Mouse (Mus musculus) hindbrain, embryonic 14.5 days (tissue): Measurements from ENCODE around the gene Bcl2l2. TPM values are rescaled to one million over a fixed set of nuclear protein-coding genes. Genes with fewer than 3 reads are reported as not detected.

Source experiments
- ATAC-seq: fragments of 200-750 bp; cut with Nextera tagmentation; 2 replicates; pipeline ENCODE4 v1.8.0; 2017; ENCODE audit warnings: moderate number of reproducible peaks, mild to moderate bottlenecking, moderate TSS enrichment, moderate library complexity; ENCODE audit not compliant: low FRiP score
- DNase-seq: peaks from one replicate; pipeline ENCODE4 v3.0.0-alpha.2; 2015; ENCODE audit warnings: low spot score
- H3K27ac ChIP-seq: fragments of 300-500 bp; sonication (generic); 2 replicates; pipeline ENCODE4 v1.5.1; 2014; ENCODE audit warnings: mild to moderate bottlenecking, moderate library complexity
- H3K27me3 ChIP-seq: fragments of 300-500 bp; sonication (generic); 2 replicates; pipeline ENCODE4 v1.6.1; 2014; ENCODE audit warnings: mild to moderate bottlenecking, low read length, mixed read lengths; ENCODE audit not compliant: control insufficient read depth, insufficient read depth
- H3K36me3 ChIP-seq: fragments of 300-500 bp; sonication (generic); replicated peaks from 2 replicates; pipeline ENCODE4 v1.6.1; 2014; ENCODE audit not compliant: control insufficient read depth, insufficient read depth
- H3K4me1 ChIP-seq: fragments of 300-500 bp; sonication (generic); replicated peaks from 2 replicates; pipeline ENCODE4 v1.6.1; 2014; ENCODE audit warnings: antibody characterized with exemption, low read length, mixed read lengths; ENCODE audit not compliant: control insufficient read depth, insufficient read depth
- H3K4me2 ChIP-seq: fragments of 300-500 bp; sonication (generic); replicated peaks from 2 replicates; pipeline ENCODE4 v1.6.1; 2014; ENCODE audit warnings: mild to moderate bottlenecking, moderate library complexity
- H3K4me3 ChIP-seq: fragments of 300-500 bp; sonication (generic); replicated peaks from 2 replicates; pipeline ENCODE4 v1.5.1; 2014; ENCODE audit warnings: mild to moderate bottlenecking, low read length
- H3K9ac ChIP-seq: fragments of 300-500 bp; sonication (generic); 2 replicates; pipeline ENCODE4 v1.6.1; 2014
- H3K9me3 ChIP-seq: fragments of 300-500 bp; sonication (generic); 2 replicates; pipeline ENCODE4 v1.6.1; 2016; ENCODE audit warnings: low read length; ENCODE audit not compliant: control insufficient read depth
- WGBS: fragments of 180-500 bp; shearing (Covaris S2); extraction: QIAGEN DNeasy Blood & Tissue Kit; methylation state at CpG from one replicate; pipeline ENCODE4 v1.1.7; 2014; 5-methylcytosine and 5-hydroxymethylcytosine counted together
- polyA plus RNA-seq: library from polyadenylated mRNA; unstranded; fragments of >200 nt; fragmentation: Nextera tagmentation; extraction: Ambion mirVana; gene quantifications from 2 replicates; pipeline ENCODE4 v1.2.1, GENCODE M21; 2014

The Bcl2l2 gene
- polyA plus RNA-seq, 1 experiment from 2014 or later, result 5.2 TPM

DNA sequence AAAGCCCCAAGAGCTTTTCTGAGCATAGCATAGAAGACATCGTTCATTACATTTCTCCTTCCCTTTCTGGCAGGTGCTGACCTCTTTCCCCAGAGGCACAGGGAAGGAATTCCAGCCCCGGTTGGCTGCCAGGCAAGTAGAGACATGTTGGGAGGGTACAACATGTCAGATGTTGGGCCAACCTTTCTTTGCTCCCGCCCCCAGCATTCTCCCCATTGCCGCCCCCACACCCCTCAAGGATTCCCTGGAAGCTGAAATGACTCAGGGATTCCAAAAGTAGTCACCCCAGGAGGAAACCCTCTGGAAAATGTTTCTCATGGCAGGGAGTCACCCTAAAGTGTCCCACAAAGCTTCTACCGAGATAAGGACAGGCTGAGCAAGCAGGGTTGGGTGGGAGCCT, 46.6 kb downstream of the Bcl2l2 start:
- Histone ChIP-seq H3K27me3 (no peaks in the 10 kb centered on the region), H3K4me2 (no peak overlapping the region), H3K4me1 (peaks cover 24% of the 10 kb centered on the region), H3K4me3 (no peak overlapping the region), H3K27ac (no peak overlapping the region), H3K9ac (no peak overlapping the region), H3K36me3 (no peaks in the 10 kb centered on the region), H3K9me3 (no peaks in the 10 kb centered on the region)
- ATAC-seq (no peak), DNase-seq (no peak)
- WGBS, result 71% methylated on average over 5 of the region's 5 CpGs

- no peaks in the 10 kb centered on the region for H3K36me3 ChIP-seq
- H3K27me3 ChIP-seq, result no peaks in the 10 kb centered on the region
- H3K9ac ChIP-seq, result no peak overlapping the region
- H3K9me3 ChIP-seq, result no peaks in the 10 kb centered on the region
- 19% methylated on average over 2 of the region's 2 CpGs for WGBS
- no peak overlapping the region for H3K4me2 ChIP-seq
- H3K4me1 ChIP-seq, result peaks cover 22% of the 10 kb centered on the region
- ATAC-seq (no peak), DNase-seq (no peak)
- H3K27ac ChIP-seq, result 0 out of 2 replicates have a peak overlapping the region, but pooled peaks have one; percentile 17
- no peak overlapping the region for H3K4me3 ChIP-seq
Observed at GRCm38 (mm10) chr14:54930431-54930830, 47.3 kb downstream of the Bcl2l2 start.

DNA sequence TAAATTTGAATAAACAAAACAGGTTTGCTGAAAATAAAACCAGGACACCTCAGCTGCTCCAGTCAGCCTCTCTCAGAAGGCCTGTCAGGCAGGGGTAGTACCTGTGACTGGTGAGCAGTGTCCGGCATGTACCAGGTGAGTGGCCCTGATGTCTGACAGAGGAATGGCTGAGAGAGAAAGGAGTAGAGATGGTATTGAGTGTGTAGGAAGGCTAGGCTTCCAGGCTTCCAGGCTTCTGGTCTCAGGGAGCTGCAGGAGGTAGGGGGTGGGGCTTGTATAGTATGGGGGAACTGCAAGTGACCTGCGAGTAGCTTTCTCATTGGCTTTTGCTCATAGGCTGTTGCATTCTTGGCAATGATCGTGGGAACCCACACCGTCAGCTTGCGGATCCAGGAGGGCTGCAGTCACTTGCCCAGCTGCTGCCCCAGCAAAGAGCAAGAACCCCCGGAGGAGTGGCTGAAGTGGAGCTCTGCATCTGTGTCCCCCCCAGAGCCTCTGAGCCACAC, 49.5 kb downstream of the Bcl2l2 start, which contains the start of gene Il25:
TSS of gene Il25 (plus strand) at position 51 of the 506 bp plus-strand sequence.
- H3K9ac ChIP-seq, result no peak within 1 kb of the TSS
- 32% methylated on average over 6 of the region's 6 CpGs for WGBS
- ATAC-seq, result no peak
- peak within 1 kb of the TSS; percentile 20; the same call in 1 of the 2 replicates for H3K4me2 ChIP-seq
- H3K4me1 ChIP-seq, result peaks cover 18% of the 10 kb centered on the region
- no peaks in the 10 kb centered on the region for H3K27me3 ChIP-seq
- H3K27ac ChIP-seq, result no peak within 1 kb of the TSS
- H3K9me3 ChIP-seq, result no peaks in the 10 kb centered on the region
- H3K36me3 ChIP-seq, result no peaks in the 10 kb centered on the region
- peak; percentile 40 for DNase-seq
- no peak within 1 kb of the TSS for H3K4me3 ChIP-seq

DNA sequence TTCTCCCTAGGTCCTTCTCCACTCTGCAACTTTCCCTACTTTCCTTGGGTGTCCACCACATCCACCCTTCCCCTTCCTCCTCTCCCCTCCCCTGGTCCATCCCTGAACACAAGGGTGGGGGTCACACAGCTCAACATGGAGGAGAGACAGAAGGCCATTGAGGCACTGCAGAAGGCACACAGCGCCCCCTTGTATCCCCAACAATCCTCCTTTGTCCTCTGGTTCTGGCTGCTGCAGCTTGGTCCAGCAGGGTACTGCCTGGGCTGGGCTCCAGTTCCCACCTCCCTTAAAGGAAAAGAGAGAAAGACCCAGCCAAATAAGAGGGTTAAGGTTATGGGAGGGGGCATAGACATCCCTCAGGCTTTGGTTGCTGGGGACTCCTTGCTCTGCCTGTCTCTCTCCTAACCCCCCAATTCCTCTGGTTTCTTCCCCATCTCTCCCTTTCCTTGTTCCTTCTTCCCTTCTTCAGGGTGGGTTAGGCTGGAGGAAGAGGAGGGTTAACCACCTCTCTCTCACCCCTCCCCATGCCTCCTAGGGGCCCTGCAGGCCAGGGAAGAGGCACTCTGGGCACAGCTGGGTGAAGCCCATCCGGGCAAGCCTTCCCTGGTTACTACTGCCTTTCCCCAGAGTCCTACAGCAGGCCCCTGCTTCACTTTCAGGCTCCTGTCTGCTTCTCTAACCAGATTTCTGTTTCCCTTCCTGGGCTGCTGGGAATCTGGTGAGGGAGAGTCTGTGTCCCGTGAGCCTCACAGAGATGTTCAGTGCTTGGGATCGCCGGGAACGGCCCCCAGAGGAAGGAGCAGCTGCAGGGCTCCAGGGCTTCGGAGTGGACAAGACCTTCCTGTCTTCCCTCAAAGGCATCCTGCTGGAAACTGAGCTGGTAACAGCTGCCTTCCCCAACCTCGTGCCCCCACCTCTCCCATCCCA, 53.0 kb downstream of the Bcl2l2 start, which contains the start of gene Cmtm5:
TSS of gene Cmtm5 (plus strand) at position 358 of the 927 bp plus-strand sequence.
- 29% methylated on average over 8 of the region's 8 CpGs for WGBS
- Histone ChIP-seq H3K27me3 (no peaks in the 10 kb centered on the region), H3K4me1 (peaks cover 11% of the 10 kb centered on the region), H3K4me2 (0 out of 2 replicates have a peak within 1 kb of the TSS, but pooled peaks have one; percentile 9), H3K9me3 (no peaks in the 10 kb centered on the region), H3K27ac (peak within 1 kb of the TSS; percentile 50; the same call in 1 of the 2 replicates), H3K9ac (peak within 1 kb of the TSS; percentile 32), H3K4me3 (no peak within 1 kb of the TSS; the same call in 1 of the 2 replicates), H3K36me3 (no peaks in the 10 kb centered on the region)
- ATAC-seq (peak; percentile 63; the same call in 1 of the 2 replicates), DNase-seq (no peak)

GRCm38 (mm10) chr14:54936831-54937160, 53.6 kb downstream of the Bcl2l2 start:
- Histone ChIP-seq H3K4me2 (0 out of 2 replicates have a peak overlapping the region, but pooled peaks have one; percentile 9), H3K27me3 (no peaks in the 10 kb centered on the region), H3K36me3 (no peaks in the 10 kb centered on the region), H3K9me3 (no peaks in the 10 kb centered on the region), H3K4me3 (no peak overlapping the region; the same call in 1 of the 2 replicates), H3K27ac (peak overlapping the region; percentile 50; the same call in 1 of the 2 replicates), H3K4me1 (peaks cover 11% of the 10 kb centered on the region), H3K9ac (peak overlapping the region; percentile 32)
- no peak for ATAC-seq
- 66% methylated on average over 6 of the region's 6 CpGs for WGBS
- no peak for DNase-seq

GRCm38 (mm10) chr14:54937361-54938182, 54.4 kb downstream of the Bcl2l2 start:
- Histone ChIP-seq H3K9me3 (no peaks in the 10 kb centered on the region), H3K27ac (no peak overlapping the region), H3K4me3 (no peak overlapping the region), H3K4me1 (peaks cover 11% of the 10 kb centered on the region), H3K36me3 (no peaks in the 10 kb centered on the region), H3K27me3 (no peaks in the 10 kb centered on the region), H3K9ac (no peak overlapping the region), H3K4me2 (no peak overlapping the region)
- no peak for DNase-seq
- WGBS, result 92% methylated on average over 16 of the region's 16 CpGs
- ATAC-seq, result no peak

Other genes with a start within 250 kb of the Bcl2l2 start
- not detected in 2 replicates for gene Gm17606, start 242.4 kb upstream of the Bcl2l2 start, polyA plus RNA-seq
- gene Cdh24, start 242.0 kb upstream of the Bcl2l2 start, polyA plus RNA-seq, result 10.5 and 12.2 TPM in 2 replicates
- 67.1 and 71.2 TPM in 2 replicates for gene 1700123O20Rik, start 197.2 kb upstream of the Bcl2l2 start, polyA plus RNA-seq
- 98.2 and 99.1 TPM in 2 replicates for gene Acin1, start 196.4 kb upstream of the Bcl2l2 start, polyA plus RNA-seq
- gene Gm29776, start 184.5 kb upstream of the Bcl2l2 start, polyA plus RNA-seq, result 0.21 and 0.29 TPM in 2 replicates
- gene Cebpe, start 171.2 kb upstream of the Bcl2l2 start, polyA plus RNA-seq, result not detected in 2 replicates
- 9.8 and 10.7 TPM in 2 replicates for gene Slc7a8, start 101.4 kb upstream of the Bcl2l2 start, polyA plus RNA-seq
- gene Rnf212b, start 69.2 kb upstream of the Bcl2l2 start, polyA plus RNA-seq, result not detected in 2 replicates
- 10.7 and 10.8 TPM in 2 replicates for gene Homez, start 12.4 kb upstream of the Bcl2l2 start, polyA plus RNA-seq
- 5.0 and 5.7 TPM in 2 replicates for gene Ppp1r3e, start 5.8 kb upstream of the Bcl2l2 start, polyA plus RNA-seq
- not detected in 2 replicates for gene Gm20521, start 64 bp downstream of the Bcl2l2 start, polyA plus RNA-seq
- 141 and 159 TPM in 2 replicates for gene Pabpn1, start 9.1 kb downstream of the Bcl2l2 start, polyA plus RNA-seq
- 136 and 142 TPM in 2 replicates for gene Slc22a17, start 29.8 kb downstream of the Bcl2l2 start, polyA plus RNA-seq
- gene Efs, start 42.7 kb downstream of the Bcl2l2 start, polyA plus RNA-seq, result 15.4 and 15.6 TPM in 2 replicates
- 0.72 and 0.74 TPM in 2 replicates for gene Il25, start 49.3 kb downstream of the Bcl2l2 start, polyA plus RNA-seq
- 11.3 and 11.4 TPM in 2 replicates for gene Cmtm5, start 52.9 kb downstream of the Bcl2l2 start, polyA plus RNA-seq
- gene Myh6, start 83.5 kb downstream of the Bcl2l2 start, polyA plus RNA-seq, result 0.78 and 2.1 TPM in 2 replicates
- not detected in 2 replicates for gene Gm17428, start 93.6 kb downstream of the Bcl2l2 start, polyA plus RNA-seq
- 5.6 and 6.7 TPM in 2 replicates for gene Myh7, start 111.2 kb downstream of the Bcl2l2 start, polyA plus RNA-seq
- gene Ngdn, start 132.1 kb downstream of the Bcl2l2 start, polyA plus RNA-seq, result 42.6 and 43.1 TPM in 2 replicates
- 17.8 and 21.5 TPM in 2 replicates for gene Zfhx2, start 208.9 kb downstream of the Bcl2l2 start, polyA plus RNA-seq
- 30.4 and 30.7 TPM in 2 replicates for gene Thtpa, start 211.4 kb downstream of the Bcl2l2 start, polyA plus RNA-seq
- 6.3 and 8.6 TPM in 2 replicates for gene Ap1g2, start 223.2 kb downstream of the Bcl2l2 start, polyA plus RNA-seq
- 35.4 and 42.7 TPM in 2 replicates for gene Jph4, start 233.6 kb downstream of the Bcl2l2 start, polyA plus RNA-seq